Mouse (Mus musculus) B cell, adult 2 months (primary cell): Measurements from ENCODE around the gene Atg3.

Experiments used
- DNase-seq, 2 experiments: peaks; one replicate each; pipeline ENCODE4 v3.0.0; 2022

Gene Atg3

GRCm38 (mm10) chr16:45158522-45159388 is at the start of gene Atg3, which contains the start of gene Slc35a5:
Gene Atg3, plus strand, starts transcription at chr16:45158785.
Gene Slc35a5, minus strand, starts transcription at chr16:45158706.
- DNase-seq: peak; percentile 96 to 97

GRCm38 (mm10) chr16:45110498-45110897 is 48.1 kb upstream of the Atg3 start:
- no peak for DNase-seq

- DNase-seq: no peak
Observed at GRCm38 (mm10) chr16:45117200-45117599, 41.4 kb upstream of the Atg3 start.

- no peak for DNase-seq
Observed at GRCm38 (mm10) chr16:45118760-45119159, 39.8 kb upstream of the Atg3 start.

GRCm38 (mm10) chr16:45120844-45121425 is 37.6 kb upstream of the Atg3 start:
- DNase-seq: no peak

GRCm38 (mm10) chr16:45122571-45122970 is 36.0 kb upstream of the Atg3 start:
- DNase-seq: no peak

GRCm38 (mm10) chr16:45124230-45125203 is 34.1 kb upstream of the Atg3 start:
- no peak for DNase-seq

- DNase-seq: no peak
Observed at GRCm38 (mm10) chr16:45127936-45128710, 30.5 kb upstream of the Atg3 start.

GRCm38 (mm10) chr16:45141711-45142110 is 16.9 kb upstream of the Atg3 start:
- DNase-seq: no peak

- peak; percentile 42 to 59 for DNase-seq
Observed at GRCm38 (mm10) chr16:45142565-45142964, 16.0 kb upstream of the Atg3 start.

- DNase-seq: no peak
Observed at GRCm38 (mm10) chr16:45145119-45145518, 13.5 kb upstream of the Atg3 start.

- no peak for DNase-seq
Observed at GRCm38 (mm10) chr16:45148488-45149082, 10.0 kb upstream of the Atg3 start.

GRCm38 (mm10) chr16:45154741-45155250 is 3.8 kb upstream of the Atg3 start:
- no peak for DNase-seq

- no peak for DNase-seq
Observed at GRCm38 (mm10) chr16:45158136-45158521, 456 bp upstream of the Atg3 start.

- DNase-seq: no peak
Observed at GRCm38 (mm10) chr16:45159389-45159716, 768 bp downstream of the Atg3 start.

GRCm38 (mm10) chr16:45178552-45178951 is 20.0 kb downstream of the Atg3 start:
- no peak for DNase-seq

- no peak for DNase-seq
Observed at GRCm38 (mm10) chr16:45181824-45182223, 23.2 kb downstream of the Atg3 start.

- peak; percentile 80 to 83 for DNase-seq
Observed at GRCm38 (mm10) chr16:45192613-45193012, 34.0 kb downstream of the Atg3 start.

- DNase-seq: peak; percentile 77 to 80
Observed at GRCm38 (mm10) chr16:45196816-45197215, 38.2 kb downstream of the Atg3 start.

GRCm38 (mm10) chr16:45201395-45201794 is 42.8 kb downstream of the Atg3 start:
- no peak for DNase-seq

GRCm38 (mm10) chr16:45204438-45204837 is 45.9 kb downstream of the Atg3 start:
- no peak for DNase-seq
